Mouse (Mus musculus): ENCODE data around the gene Sec23a.
"Not testable (repeated sequence)": the region's sequence is repeated elsewhere in the genome, so short reads cannot be mapped to it uniquely, and the experiment has no call there.

The Sec23a gene

GRCm38 (mm10) chr12:59011844-59012709 is at the start of gene Sec23a:
Gene Sec23a, minus strand, starts transcription at chr12:59012017.
- in situ Hi-C loops (cut with MboI, MseI), result no loop called here

- in situ Hi-C loops (cut with MboI, MseI), result no loop called here
Observed at GRCm38 (mm10) chr12:59060993-59061595, 49.3 kb upstream of the Sec23a start, which contains the start of gene Trappc6b. Gene Trappc6b, minus strand, starts transcription at chr12:59061472.

GRCm38 (mm10) chr12:59060322-59060721 is 48.5 kb upstream of the Sec23a start:
- in situ Hi-C loops (cut with MboI, MseI), result no loop called here

GRCm38 (mm10) chr12:59058242-59058641 is 46.4 kb upstream of the Sec23a start:
- in situ Hi-C loops (cut with MboI, MseI), result not testable (repeated sequence)

GRCm38 (mm10) chr12:59056222-59056621 is 44.4 kb upstream of the Sec23a start:
- in situ Hi-C loops (cut with MboI, MseI), result no loop called here

- in situ Hi-C loops (cut with MboI, MseI), result no loop called here
Observed at GRCm38 (mm10) chr12:59055196-59055850, 43.5 kb upstream of the Sec23a start.

GRCm38 (mm10) chr12:59053976-59054375 is 42.2 kb upstream of the Sec23a start:
- in situ Hi-C loops (cut with MboI, MseI), result loop anchor here (5.0 kb wide), 1 partner anchor 88 kb away; no protein-coding TSS in a partner anchor

- in situ Hi-C loops (cut with MboI, MseI), result loop anchor here (5.0 kb wide), 1 partner anchor 89 kb away; no protein-coding TSS in a partner anchor
Observed at GRCm38 (mm10) chr12:59053166-59053565, 41.3 kb upstream of the Sec23a start.

GRCm38 (mm10) chr12:59052470-59052869 is 40.7 kb upstream of the Sec23a start:
- in situ Hi-C loops (cut with MboI, MseI), result loop anchor here (5.0 kb wide), 1 partner anchor 90 kb away; no protein-coding TSS in a partner anchor

- in situ Hi-C loops (cut with MboI, MseI), result no loop called here
Observed at GRCm38 (mm10) chr12:59040851-59041250, 29.0 kb upstream of the Sec23a start.

- in situ Hi-C loops (cut with MboI, MseI), result no loop called here
Observed at GRCm38 (mm10) chr12:59039971-59040844, 28.4 kb upstream of the Sec23a start.

GRCm38 (mm10) chr12:59039162-59039970 is 27.5 kb upstream of the Sec23a start:
- in situ Hi-C loops (cut with MboI, MseI), result no loop called here

- in situ Hi-C loops (cut with MboI, MseI), result no loop called here
Observed at GRCm38 (mm10) chr12:59032101-59032500, 20.3 kb upstream of the Sec23a start.

- in situ Hi-C loops (cut with MboI, MseI), result no loop called here
Observed at GRCm38 (mm10) chr12:59021306-59021705, 9.5 kb upstream of the Sec23a start.

GRCm38 (mm10) chr12:59019891-59020290 is 8.1 kb upstream of the Sec23a start:
- in situ Hi-C loops (cut with MboI, MseI), result no loop called here

- in situ Hi-C loops (cut with MboI, MseI), result no loop called here
Observed at GRCm38 (mm10) chr12:59017970-59018369, 6.2 kb upstream of the Sec23a start.

GRCm38 (mm10) chr12:59013234-59013633 is 1.4 kb upstream of the Sec23a start, which contains the start of gene Gemin2:
Gene Gemin2, plus strand, starts transcription at chr12:59013393.
- in situ Hi-C loops (cut with MboI, MseI), result no loop called here

GRCm38 (mm10) chr12:59012710-59013091 is 884 bp upstream of the Sec23a start:
- in situ Hi-C loops (cut with MboI, MseI), result no loop called here

- in situ Hi-C loops (cut with MboI, MseI), result no loop called here
Observed at GRCm38 (mm10) chr12:59011275-59011843, 458 bp downstream of the Sec23a start.

- in situ Hi-C loops (cut with MboI, MseI), result no loop called here
Observed at GRCm38 (mm10) chr12:59010482-59010881, 1.3 kb downstream of the Sec23a start.

Measured in T-helper 2 cell (primary cell).